In genomic region chr8:71379512-71380075, GRCm38 (mm10) we compare ENCODE assay signal across 8 mouse cellular contexts. TPM values are rescaled to one million over a fixed set of nuclear protein-coding genes. Genes with fewer than 3 reads are reported as not detected.
A peak's percentile ranks its signal among the peaks of the same experiment; 100 is the strongest.
DNase-seq lines count a peak whose midpoint lies in the region; ATAC-seq and TF ChIP-seq lines count a peak whose summit lies in the region.

No protein-coding gene starts in this region.

- H3K4me1 ChIP-seq in ES-E14 (ENCODE audit: control insufficient read depth in 2 of 2, insufficient read depth in 2 of 2, low read length in 2 of 2, poor library complexity in 1 of 2), result peaks cover 7 to 38% of the 10 kb centered on the region in 2 experiments
- H3K4me1 ChIP-seq in hindbrain, postnatal 0 days (ENCODE audit: insufficient read depth, low read length), result peaks cover 23% of the 10 kb centered on the region
- H3K4me1 ChIP-seq in liver, embryonic 15.5 days (replicated peaks), result peaks cover 57% of the 10 kb centered on the region

- in situ Hi-C loops in ES-E14 (cut with MboI; ENCODE audit: low sequenced_read_pairs in 2 of 2, unreplicated experiment in 2 of 2), result no loop called here

- no peak for TF ChIP-seq CTCF in hindbrain, postnatal 0 days (IDR thresholded peaks at IDR 0.05; ENCODE audit: low read depth)

- H3K27ac ChIP-seq in ES-E14 (ENCODE audit: insufficient read depth, low read depth, low read length, poor library complexity, severe bottlenecking), result no peak overlapping the region
- no peak overlapping the region for H3K27ac ChIP-seq in hindbrain, postnatal 0 days
- H3K27ac ChIP-seq in liver, embryonic 15.5 days (replicated peaks), result peak overlapping the region; percentile 24; the same call in 1 of the 2 replicates

- H3K4me3 ChIP-seq in ES-E14 (ENCODE audit: insufficient read depth in 1 of 2, low read depth in 1 of 2, low read length in 2 of 2, poor library complexity in 1 of 2, severe bottlenecking in 1 of 2), result peak overlapping the region; percentile 70 to 91; a peak in 3 of 4 replicates
- peak overlapping the region; percentile 80 for H3K4me3 ChIP-seq in hindbrain, postnatal 0 days (ENCODE audit: low read length)
- peak overlapping the region; percentile 64 for H3K4me3 ChIP-seq in liver, embryonic 15.5 days (replicated peaks)

- peak overlapping the region; percentile 99 for H3K4me2 ChIP-seq in hindbrain, postnatal 0 days (ENCODE audit: low read depth, low read length)
- peak overlapping the region; percentile 79 for H3K4me2 ChIP-seq in liver, embryonic 15.5 days

- WGBS in hindbrain, postnatal 0 days, result 39% methylated on average over 3 of the region's 3 CpGs
- 48% methylated on average over 3 of the region's 3 CpGs for WGBS in liver, embryonic 15.5 days (ENCODE audit: insufficient replicate concordance)

- peak; percentile 57 for DNase-seq in cerebellum, adult 9-11 months
- DNase-seq in ES-E14 (ENCODE audit: low read depth, low spot score), result no peak
- no peak for DNase-seq in hindbrain, postnatal 0 days (ENCODE audit: low spot score)
- no peak for DNase-seq in thymus, postnatal 14 days
- no peak for DNase-seq in right cerebral cortex, adult 2 months (ENCODE audit: low spot score in 2 of 2)
- no peak for DNase-seq in layer of hippocampus, postnatal 36 days

- H3K36me3 ChIP-seq in ES-E14 (ENCODE audit: control insufficient read depth, insufficient read depth, low read length, poor library complexity, severe bottlenecking), result peaks cover 3% of the 10 kb centered on the region; the same call in 1 of the 2 replicates
- H3K36me3 ChIP-seq in hindbrain, postnatal 0 days (ENCODE audit: insufficient read depth, low read length), result no peaks in the 10 kb centered on the region
- H3K36me3 ChIP-seq in liver, embryonic 15.5 days (replicated peaks), result peaks cover 17% of the 10 kb centered on the region

- no peaks in the 10 kb centered on the region for H3K9me3 ChIP-seq in ES-E14 (ENCODE audit: control insufficient read depth, insufficient read depth, low read depth, low read length)
- no peaks in the 10 kb centered on the region for H3K9me3 ChIP-seq in hindbrain, postnatal 0 days (ENCODE audit: low read length)
- H3K9me3 ChIP-seq in liver, embryonic 15.5 days (replicated peaks), result no peaks in the 10 kb centered on the region

- H3K27me3 ChIP-seq in hindbrain, postnatal 0 days (ENCODE audit: insufficient read depth, low read length), result no peaks in the 10 kb centered on the region
- H3K27me3 ChIP-seq in liver, embryonic 15.5 days, result peaks cover 82% of the 10 kb centered on the region

- ATAC-seq in cerebellum, adult (ENCODE audit: insufficient number of reproducible peaks, low FRiP score, low TSS enrichment), result no peak
- ATAC-seq in hindbrain, postnatal 0 days, result no peak
- ATAC-seq in liver, embryonic 15.5 days (ENCODE audit: insufficient read depth), result no peak

- H3K9ac ChIP-seq in ES-E14 (ENCODE audit: insufficient read depth, low read depth, low read length, poor library complexity, severe bottlenecking), result 0 out of 2 replicates have a peak overlapping the region, but pooled peaks have one; percentile 89
- H3K9ac ChIP-seq in hindbrain, postnatal 0 days (replicated peaks; ENCODE audit: low read length), result peak overlapping the region; percentile 81
- 0 out of 2 replicates have a peak overlapping the region, but pooled peaks have one; percentile 17 for H3K9ac ChIP-seq in liver, embryonic 15.5 days

TF ChIP-seq in ES-E14, 5 proteins besides CTCF, POLR2A, EP300 and RAD21:
- no peak for TF ChIP-seq ZNF384 (IDR thresholded peaks at IDR 0.05; ENCODE audit: low read depth, low read length)
- no peak for TF ChIP-seq HCFC1 (IDR thresholded peaks at IDR 0.05; ENCODE audit: borderline replicate concordance, insufficient read depth, low read length)
- no peak for TF ChIP-seq CHD2 (IDR thresholded peaks at IDR 0.05; ENCODE audit: low read depth, low read length)
- TF ChIP-seq MAFK (IDR thresholded peaks at IDR 0.05; ENCODE audit: insufficient read depth, low read depth, low read length), result no peak

RNA-seq across cellular contexts. Expression of gene Nr2f6, which starts 2.2 kb away (rescaled TPM):
- total RNA-seq in ES-E14 (2012; rRNA removed), result 52.8 and 63.1 TPM in 2 replicates
- total RNA-seq in hindbrain, postnatal 0 days (2014; rRNA removed), result 127 and 129 TPM in 2 replicates
- polyA plus RNA-seq in hindbrain, postnatal 0 days (2015; fragmentation: Nextera tagmentation; extraction: Ambion mirVana), result 33.8 and 34.1 TPM in 2 replicates
- 24.1 and 27.0 TPM in 2 replicates for polyA plus RNA-seq in liver, embryonic 15.5 days (2015; fragmentation: Nextera tagmentation; extraction: Ambion mirVana)
- 10 to 100 TPM; 42.6 to 47.1 TPM for total RNA-seq in layer of hippocampus, postnatal 36 days (2021)

RNA-seq across cellular contexts. Expression of gene Ocel1, which starts 8.5 kb away (rescaled TPM):
- 7.4 and 9.4 TPM in 2 replicates for total RNA-seq in ES-E14 (2012; rRNA removed)
- 11.8 and 12.3 TPM in 2 replicates for total RNA-seq in hindbrain, postnatal 0 days (2014; rRNA removed)
- polyA plus RNA-seq in hindbrain, postnatal 0 days (2015; fragmentation: Nextera tagmentation; extraction: Ambion mirVana), result 5.0 and 5.8 TPM in 2 replicates
- polyA plus RNA-seq in liver, embryonic 15.5 days (2015; fragmentation: Nextera tagmentation; extraction: Ambion mirVana), result 4.6 and 5.2 TPM in 2 replicates
- total RNA-seq in layer of hippocampus, postnatal 36 days (2021), result 10 to 100 TPM; 12.1 to 14.1 TPM

RNA-seq across cellular contexts. Expression of gene Use1, which starts 12.9 kb away (rescaled TPM):
- total RNA-seq in ES-E14 (2012; rRNA removed), result 112 and 144 TPM in 2 replicates
- 116 and 119 TPM in 2 replicates for total RNA-seq in hindbrain, postnatal 0 days (2014; rRNA removed)
- 123 and 129 TPM in 2 replicates for polyA plus RNA-seq in hindbrain, postnatal 0 days (2015; fragmentation: Nextera tagmentation; extraction: Ambion mirVana)
- 38.7 and 41.1 TPM in 2 replicates for polyA plus RNA-seq in liver, embryonic 15.5 days (2015; fragmentation: Nextera tagmentation; extraction: Ambion mirVana)
- 100 to 1,000 TPM; 105 to 108 TPM for total RNA-seq in layer of hippocampus, postnatal 36 days (2021)

RNA-seq across cellular contexts. Expression of gene Ushbp1, which starts 16.0 kb away (rescaled TPM):
- total RNA-seq in ES-E14 (2012; rRNA removed), result 2.0 and 2.4 TPM in 2 replicates
- 2.9 and 4.8 TPM in 2 replicates for total RNA-seq in hindbrain, postnatal 0 days (2014; rRNA removed)
- polyA plus RNA-seq in hindbrain, postnatal 0 days (2015; fragmentation: Nextera tagmentation; extraction: Ambion mirVana), result 5.1 and 5.3 TPM in 2 replicates
- polyA plus RNA-seq in liver, embryonic 15.5 days (2015; fragmentation: Nextera tagmentation; extraction: Ambion mirVana), result 3.3 and 5.2 TPM in 2 replicates
- total RNA-seq in layer of hippocampus, postnatal 36 days (2021), result 1 to 10 TPM; 3.6 to 5.1 TPM

RNA-seq across cellular contexts. Expression of gene Babam1, which starts 17.1 kb away (rescaled TPM):
- total RNA-seq in ES-E14 (2012; rRNA removed), result 40.7 and 47.4 TPM in 2 replicates
- total RNA-seq in hindbrain, postnatal 0 days (2014; rRNA removed), result 75.6 and 103 TPM in 2 replicates
- polyA plus RNA-seq in hindbrain, postnatal 0 days (2015; fragmentation: Nextera tagmentation; extraction: Ambion mirVana), result 94.7 and 95.0 TPM in 2 replicates
- 56.0 and 58.5 TPM in 2 replicates for polyA plus RNA-seq in liver, embryonic 15.5 days (2015; fragmentation: Nextera tagmentation; extraction: Ambion mirVana)
- 10 to 100 TPM; 92.1 to 93.4 TPM for total RNA-seq in layer of hippocampus, postnatal 36 days (2021)

Comparison
In these comparisons a context has a peak if more than half of its experiments do, and no peak if none do; other contexts are left out.
1. H3K9ac ChIP-seq: peak in every context shown above with its lines; median percentile 89 in ES-E14; 81 in hindbrain, postnatal 0 days; 17 in liver, embryonic 15.5 days.